Mouse (Mus musculus) heart, postnatal 25 days (tissue): Measurements from ENCODE around the gene Ldlrap1. TPM values are rescaled to one million over a fixed set of nuclear protein-coding genes. Genes with fewer than 3 reads are reported as not detected.

Experiments
- DNase-seq: peaks from one replicate; pipeline ENCODE4 v3.0.0; 2022; ENCODE audit warnings: low spot score
- intact Hi-C: fragments of 180-260 bp; cut with DNase I; formaldehyde crosslinking; loops from one replicate; pipeline ENCODE4 v1.15.1; 2025
- total RNA-seq, 2 experiments: library from RNA; stranded (reverse); gene quantifications; 2 replicates each; pipeline ENCODE4 v1.2.3; 2021

Gene Ldlrap1
- total RNA-seq, 2 experiments from 2014 or later = 14.1 to 15.5 TPM

DNA sequence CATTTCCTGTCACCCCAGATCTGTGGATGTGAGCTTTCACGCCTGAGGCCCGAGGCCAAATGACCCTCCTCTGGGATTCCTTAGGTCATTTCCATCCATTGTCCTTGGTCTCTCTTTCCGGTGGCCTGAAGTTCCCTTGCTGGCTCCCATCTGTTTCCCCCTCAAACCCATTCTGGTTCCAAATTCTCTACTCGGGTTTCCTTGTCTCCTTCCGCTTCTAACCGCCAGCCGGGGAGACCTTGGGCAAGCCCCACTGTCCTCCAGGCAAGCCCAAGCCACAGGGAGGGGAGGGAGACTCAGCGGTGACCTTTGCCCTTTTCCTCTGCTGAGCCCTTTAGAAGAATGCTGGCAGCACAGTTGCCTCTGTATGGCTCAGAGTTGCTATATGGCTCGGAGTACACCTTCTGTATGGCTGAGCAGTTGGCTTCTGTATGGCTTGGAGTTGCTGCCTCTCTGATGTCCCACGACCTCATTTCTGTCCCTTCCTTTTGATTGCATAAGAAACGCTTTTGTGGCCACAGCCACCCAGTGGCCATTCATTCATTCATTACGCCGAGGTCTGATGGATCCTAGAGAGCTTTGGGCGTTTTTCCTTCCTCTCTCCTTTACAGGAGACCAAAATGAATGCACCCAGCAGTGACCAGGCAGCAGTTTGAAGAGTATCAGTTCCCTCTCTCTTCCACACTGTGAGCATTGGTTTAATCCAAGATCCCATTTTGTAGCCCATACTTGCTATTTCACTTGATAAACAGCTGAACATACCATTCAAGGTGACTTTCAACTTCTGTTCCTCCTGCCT is 11.5 kb upstream of the Ldlrap1 start:
- intact Hi-C loops = no loop called here
- peak; percentile 65 for DNase-seq

DNA sequence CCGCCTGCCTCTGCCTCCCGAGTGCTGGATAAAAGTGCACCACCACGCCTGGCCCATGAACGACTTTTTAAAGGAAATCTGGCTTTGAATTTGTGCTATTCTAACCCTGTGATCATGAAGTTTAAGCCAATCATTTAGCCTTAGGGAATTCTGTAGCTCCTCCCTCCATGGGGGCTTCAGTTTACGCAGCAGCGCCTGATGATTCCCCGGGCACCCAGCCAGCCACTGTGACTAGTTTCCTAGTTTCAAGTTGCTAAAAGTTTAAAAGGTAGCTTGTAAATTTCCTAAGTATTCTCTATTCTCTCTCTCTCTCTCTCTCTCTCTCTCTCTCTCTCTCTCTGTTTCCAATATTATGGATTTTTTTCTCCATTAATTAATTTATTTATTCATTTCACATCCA is 8.4 kb upstream of the Ldlrap1 start:
- DNase-seq = no peak
- intact Hi-C loops = no loop called here

DNA sequence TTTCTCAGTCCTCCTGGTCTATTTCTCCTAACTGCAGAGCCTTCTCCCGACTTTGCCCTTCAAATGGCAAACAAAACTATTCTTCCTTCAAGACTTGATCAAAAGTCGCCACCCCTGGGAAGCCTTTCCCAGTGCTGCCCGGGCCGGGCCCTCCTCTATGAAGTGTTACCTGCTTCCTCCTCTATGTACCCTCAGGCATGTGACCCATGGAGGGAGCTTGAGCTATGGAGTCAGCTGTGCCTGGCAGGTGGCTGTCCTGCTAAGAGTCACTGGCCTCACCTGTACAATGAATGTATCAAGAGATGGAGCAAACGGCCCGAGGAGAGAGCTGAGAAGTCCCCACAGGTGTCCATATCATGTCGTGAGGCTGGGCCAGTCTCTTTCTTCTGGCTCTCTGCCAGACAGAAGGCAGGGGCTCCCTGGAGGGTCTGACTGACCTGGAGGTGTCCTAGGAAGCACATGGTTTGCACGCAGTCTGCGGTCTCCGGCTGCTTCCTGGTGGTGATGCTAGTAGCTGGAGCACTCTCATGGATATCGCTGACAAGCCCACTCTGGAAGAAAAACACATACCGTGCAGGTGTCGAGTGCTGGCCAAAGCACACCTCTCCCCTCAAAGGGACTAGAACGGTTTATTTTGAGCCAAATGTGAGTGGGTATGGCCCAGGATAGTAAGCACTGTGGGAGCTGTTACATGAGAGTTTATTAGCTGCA is 7.6 kb upstream of the Ldlrap1 start:
- no peak for DNase-seq
- intact Hi-C loops = no loop called here

DNA sequence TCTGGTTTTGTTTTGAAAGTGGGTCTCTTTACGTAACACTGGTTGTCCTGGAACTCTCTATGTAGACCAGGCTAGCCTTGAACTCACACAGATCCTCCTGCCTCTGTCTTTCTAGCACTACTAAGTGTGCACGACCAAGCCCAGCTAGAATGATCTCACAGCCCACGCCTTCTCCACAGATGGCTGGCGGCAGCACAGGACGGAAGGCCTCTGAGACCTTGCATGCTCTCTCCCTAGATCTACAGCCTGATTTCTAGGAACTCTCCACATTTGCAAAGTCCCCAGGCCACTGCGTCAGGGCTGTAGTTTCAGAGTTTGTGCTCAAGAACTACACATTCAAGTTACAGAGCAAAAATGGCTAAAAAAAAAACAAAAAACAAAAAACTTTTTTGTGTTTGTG is 6.3 kb upstream of the Ldlrap1 start:
- intact Hi-C loops = no loop called here
- DNase-seq = no peak

DNA sequence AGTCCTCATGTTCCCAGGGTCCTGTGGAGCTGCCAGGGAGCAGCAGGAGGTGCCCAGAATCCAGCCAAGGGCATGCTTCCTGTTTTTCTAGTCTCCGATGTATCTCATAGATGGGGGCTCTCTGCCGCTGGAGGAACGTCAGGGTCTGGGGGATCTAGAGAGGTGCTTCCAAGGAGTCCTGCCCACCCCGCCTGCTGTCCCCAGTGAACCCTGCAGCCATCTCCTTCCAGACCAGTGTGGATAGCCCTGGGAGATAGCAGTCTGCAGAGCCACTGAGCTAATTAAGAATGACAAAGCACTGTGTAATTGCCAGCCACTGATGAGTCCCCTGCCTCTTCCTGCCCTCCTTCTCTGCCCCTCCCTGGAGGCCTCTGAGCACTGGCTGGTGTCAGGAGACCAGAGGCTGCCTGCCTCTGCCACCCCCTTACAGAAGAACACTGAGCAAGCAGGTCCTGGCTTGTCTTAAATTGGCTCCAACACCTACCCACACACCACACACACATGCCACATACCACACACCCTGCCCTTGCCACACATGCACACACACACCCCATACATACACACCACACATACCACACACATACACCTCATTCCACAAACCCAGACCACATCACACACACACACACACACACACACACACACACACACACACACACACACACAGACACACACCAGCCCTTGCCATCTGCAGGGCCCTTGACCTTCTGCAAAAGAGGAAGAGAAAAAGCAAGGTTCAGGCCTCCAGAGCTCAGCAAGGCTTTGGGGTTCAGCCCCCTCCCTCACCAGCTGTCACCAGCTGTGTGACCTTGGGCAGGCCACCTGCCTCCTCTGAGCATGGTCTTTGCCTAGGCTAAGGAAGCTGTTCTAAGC is 5.2 kb upstream of the Ldlrap1 start:
- intact Hi-C loops = no loop called here
- DNase-seq = no peak

DNA sequence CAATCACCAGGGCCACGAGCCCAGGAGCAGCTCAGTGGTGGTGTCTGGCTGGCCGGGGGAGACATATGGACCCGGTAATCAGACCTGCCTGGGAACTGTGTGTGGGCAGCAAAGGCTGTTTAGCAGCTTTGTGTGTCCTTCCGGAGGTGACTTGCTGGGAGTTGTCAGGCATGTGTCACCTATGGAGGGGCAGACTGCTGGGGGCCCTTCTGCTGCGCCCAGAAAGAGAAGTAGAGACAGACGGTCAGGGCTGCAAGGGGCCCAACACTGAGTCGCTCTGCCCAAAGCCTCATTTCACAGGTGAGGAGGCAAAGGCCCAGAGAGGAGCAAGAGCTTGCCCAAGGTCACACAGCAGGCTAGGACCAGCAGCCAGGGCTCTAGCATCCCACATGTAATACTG is 2.1 kb upstream of the Ldlrap1 start:
- intact Hi-C loops = loop anchor here (5.0 kb wide), 1 partner anchor 68 kb away; the partner anchor contains the start of gene Man1c1
- DNase-seq = no peak

DNA sequence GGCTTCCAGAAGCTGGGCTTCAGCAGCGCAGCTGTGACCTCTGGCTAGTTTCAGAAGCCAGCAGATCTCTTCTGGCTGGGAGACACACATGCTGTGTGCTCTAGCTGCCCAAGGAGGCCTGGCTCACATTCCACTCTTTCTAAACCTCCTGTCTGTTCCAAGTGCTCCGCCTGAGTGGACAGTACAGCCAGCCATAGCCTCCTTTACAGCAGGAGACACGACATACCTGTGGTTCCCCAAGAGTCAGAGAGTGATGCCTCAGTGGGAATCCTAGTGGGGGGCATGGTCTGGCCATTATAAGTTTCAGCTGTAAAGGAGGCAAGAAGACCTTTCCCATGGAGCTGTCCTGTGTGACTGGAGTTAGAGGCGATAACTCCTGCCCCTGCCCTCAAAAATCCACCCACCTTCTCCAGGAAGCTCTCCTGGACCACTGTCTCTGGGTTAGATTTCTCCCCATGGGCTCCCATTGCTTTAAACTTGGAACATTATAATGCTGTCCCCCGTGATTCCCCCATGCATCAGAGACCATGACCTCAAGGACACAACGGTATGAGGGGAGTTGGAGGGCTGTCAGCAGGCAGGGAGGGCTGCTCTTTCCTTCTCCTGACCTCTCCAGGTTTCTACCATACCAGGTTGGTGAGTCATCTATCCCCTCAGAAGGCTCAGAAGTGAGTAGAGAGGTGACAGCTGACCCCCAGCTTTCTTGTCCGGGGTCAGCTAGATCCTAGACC is 1.4 kb upstream of the Ldlrap1 start:
- intact Hi-C loops = loop anchor here (5.0 kb wide), 1 partner anchor 67 kb away; the partner anchor contains the start of gene Man1c1
- no peak for DNase-seq

DNA sequence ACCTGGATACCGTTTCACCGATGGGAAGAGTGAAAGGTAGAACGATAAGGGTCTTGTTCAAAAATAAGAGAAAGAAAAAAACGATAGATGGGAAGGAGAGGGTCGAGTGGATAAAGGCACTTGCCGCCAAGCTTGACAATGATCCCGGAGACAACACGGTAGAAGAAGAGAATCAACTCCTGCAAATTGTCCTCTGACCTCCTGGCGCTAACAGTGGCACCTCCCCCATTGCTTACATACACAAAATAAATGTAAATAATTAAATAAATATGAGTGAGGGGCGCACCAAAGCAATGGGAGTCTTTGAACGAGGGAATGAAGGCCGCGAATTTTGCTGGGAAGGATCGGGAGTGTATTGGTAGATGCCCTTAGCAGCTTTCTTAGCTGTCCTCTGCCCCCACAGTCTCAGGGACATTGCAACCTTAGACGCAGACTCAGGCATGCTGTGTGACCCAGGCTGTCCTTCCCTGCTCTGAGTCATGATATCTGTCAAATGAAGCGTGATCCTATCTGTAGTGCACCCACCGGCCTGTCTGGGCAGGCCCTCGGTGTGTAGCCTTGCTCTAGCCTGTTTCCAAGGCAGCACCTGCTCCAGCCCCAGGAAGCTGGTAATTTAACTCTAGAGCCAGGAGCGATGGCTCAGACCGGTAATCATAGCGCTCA is 533 bp upstream of the Ldlrap1 start:
- intact Hi-C loops = loop anchor here (5.0 kb wide), 1 partner anchor 66 kb away; the partner anchor contains the start of gene Man1c1
- DNase-seq = no peak

DNA sequence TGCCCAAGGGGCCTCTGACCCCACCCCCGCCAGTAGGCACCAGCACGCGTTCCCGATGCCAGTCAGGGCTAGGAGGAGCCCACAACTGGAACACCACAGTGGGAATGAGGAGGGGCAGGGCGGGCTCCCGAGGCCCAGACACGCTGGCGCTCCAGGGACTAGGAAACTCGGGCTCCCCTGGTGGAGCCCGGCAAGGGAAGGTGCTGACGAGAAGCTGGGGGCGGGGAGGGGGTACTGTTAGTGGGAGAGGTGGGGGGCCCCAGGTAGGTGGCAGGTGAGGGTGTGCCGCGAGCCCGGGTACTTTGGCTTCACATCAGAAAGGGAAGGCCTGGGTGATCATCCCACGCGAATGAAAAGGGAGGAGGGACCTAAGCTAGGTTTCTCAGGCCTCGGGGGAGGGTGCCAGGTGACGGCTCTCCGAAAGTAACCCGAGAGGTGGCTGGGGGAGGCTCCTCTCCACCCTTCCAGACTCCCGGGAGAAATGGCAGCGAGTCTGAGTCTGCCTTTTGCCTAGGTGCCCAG is 859 bp downstream of the Ldlrap1 start:
- intact Hi-C loops = loop anchor here (5.0 kb wide), 1 partner anchor 65 kb away; the partner anchor contains the start of gene Man1c1
- no peak for DNase-seq

DNA sequence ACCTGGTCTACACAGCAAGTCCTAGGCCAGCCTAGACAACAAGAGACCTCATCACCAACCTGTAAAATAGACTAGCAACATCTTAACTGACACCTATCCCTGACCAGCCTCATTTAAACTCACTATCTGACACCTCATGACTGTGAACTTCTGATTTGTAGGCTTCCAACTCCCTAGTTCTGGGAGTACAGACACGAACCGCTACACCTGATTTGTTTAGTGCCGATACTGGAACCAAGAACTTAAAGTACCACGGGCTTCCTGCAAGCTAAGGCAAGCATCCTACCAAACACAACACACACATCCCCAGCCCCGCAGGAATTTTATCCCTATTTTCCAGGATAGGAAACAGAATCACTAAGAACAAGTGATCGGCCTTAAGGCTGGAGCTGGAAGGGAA is 1.5 kb downstream of the Ldlrap1 start:
- intact Hi-C loops = loop anchor here (5.0 kb wide), 1 partner anchor 64 kb away; the partner anchor contains the start of gene Man1c1
- no peak for DNase-seq

DNA sequence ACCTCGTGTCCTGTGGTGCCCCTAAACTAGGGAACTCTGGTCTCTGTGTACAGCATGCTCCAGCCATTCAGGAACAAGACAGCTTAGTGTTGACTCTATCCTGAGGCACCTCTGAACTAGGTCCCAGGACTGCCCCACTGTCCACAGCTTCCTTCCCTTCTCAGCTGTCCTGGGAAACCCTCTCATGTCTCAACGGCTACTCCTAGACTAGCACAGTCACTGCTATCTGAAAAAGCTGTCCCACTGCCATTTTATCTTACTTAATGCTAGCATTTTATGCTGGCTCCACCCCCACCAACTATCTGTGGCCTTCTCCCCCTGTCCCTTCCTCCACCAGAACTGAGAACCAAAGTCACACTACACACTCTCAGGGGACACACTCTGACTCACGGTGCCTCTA is 3.5 kb downstream of the Ldlrap1 start:
- intact Hi-C loops = no loop called here
- no peak for DNase-seq

DNA sequence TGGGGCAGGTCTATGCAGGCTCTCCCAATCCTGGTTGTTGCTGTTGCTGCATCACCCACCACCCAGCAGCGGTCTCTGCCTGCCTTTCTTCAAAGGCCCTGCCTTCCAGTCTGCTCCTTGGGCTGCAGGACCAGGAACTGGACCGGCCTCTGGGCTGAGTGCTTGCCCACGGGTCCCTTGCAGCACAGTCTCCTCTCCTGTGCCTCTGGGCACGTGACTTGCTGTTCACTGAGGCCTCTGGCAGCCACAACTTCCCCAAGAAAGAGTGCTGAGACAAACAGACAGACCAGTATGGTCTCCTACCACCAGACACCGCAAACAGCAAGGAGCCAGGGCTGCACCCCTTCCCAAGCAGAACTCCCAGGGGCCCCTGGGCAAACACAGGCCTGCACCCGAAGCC is 5.5 kb downstream of the Ldlrap1 start:
- no peak for DNase-seq
- intact Hi-C loops = no loop called here

DNA sequence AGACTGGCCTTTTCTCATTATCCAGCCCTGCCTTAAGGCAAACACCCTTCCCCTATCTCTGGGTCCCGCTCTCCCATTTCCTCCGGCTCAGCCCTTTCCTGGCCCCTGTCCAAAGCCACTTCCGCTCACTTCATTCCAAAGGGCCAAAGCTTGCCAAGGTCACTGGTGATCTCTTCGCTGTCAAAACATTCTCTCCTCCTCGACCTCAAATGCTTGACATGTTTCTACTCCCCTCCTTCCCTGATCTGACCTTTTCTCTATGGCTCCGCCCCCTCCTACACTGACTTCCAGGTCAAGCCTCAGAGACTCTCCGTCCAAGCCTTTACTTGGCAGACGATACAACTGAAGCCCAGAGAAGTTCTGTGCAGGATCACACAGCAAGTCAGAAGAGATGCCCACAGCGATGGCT is 7.0 kb downstream of the Ldlrap1 start:
- peak; percentile 73 for DNase-seq
- intact Hi-C loops = no loop called here

DNA sequence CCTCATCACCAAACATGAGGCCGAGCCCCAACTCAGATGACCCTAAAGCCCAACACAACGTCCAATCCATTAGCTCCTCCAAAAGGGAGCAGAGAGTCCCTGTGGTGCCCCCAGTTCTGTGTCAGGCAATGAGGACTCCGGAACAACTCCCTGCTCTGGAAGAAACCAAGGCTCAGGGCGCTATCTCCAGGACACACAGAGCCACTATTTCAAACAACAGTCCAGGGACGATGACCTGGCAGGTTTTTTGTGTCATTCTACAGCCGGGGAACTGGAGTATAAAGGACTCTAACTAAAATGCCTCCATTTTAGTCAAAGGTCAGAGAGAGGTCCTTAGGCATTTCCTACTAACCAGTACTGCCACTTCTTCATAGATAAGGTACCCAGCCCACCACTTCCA is 7.5 kb downstream of the Ldlrap1 start:
- DNase-seq = no peak
- intact Hi-C loops = no loop called here

DNA sequence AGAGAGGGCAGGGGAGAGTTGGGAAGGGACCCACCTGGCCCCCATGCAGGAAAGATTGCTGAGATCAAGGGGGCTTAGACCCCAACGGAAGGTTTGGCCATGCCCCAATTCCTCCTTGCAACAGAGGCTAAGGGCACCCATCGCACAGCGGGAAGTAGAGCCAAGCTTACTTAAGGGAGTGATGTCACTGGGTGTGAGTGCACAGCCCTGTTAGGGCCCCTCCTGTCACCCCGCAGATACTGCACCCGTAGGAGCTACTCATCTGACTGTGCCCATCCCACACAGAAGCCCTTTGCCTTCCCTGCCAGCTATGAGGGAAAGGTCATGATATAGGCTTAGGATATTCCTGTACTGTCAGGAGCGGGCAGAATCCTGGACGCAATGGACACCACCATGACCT is 8.3 kb downstream of the Ldlrap1 start:
- intact Hi-C loops = no loop called here
- no peak for DNase-seq

DNA sequence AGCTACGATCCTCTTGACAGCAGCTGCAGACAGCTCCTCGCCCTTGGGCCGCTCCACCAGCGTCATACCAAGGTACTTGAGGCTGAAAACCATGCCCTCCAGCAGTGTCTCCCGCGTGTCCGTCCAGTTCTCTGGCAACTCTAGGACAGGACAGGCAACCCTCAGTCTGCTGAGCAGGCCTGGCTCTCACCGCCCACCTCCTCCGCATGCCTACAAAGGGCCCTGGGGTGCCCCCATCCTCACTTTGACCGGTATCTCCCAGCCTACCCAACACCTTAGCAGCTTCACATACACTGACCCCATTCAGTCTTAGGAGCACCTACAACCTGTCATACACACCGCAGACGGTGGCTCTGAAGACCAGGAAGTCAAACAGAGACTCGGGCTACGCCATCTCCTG is 8.9 kb downstream of the Ldlrap1 start:
- intact Hi-C loops = no loop called here
- DNase-seq = no peak

DNA sequence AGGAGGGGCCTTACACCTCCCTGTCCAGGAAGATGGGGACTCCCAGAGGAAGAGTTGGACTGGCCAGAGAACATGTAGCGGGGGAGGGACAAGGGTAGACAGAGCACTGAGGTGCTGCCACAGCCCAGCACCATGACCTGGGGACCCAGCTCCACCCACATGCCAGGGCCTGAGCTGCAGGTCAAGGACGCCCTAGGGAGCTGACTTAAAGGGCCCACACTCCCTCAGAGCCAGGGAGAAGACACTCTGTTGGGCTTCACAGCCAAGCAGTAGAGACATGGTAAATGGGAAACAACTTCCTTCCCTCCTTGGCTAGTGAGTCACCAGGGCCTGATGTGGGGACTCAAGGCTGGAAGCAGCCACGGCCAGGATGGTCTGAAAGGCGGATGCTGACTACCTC is 9.5 kb downstream of the Ldlrap1 start:
- intact Hi-C loops = no loop called here
- no peak for DNase-seq

DNA sequence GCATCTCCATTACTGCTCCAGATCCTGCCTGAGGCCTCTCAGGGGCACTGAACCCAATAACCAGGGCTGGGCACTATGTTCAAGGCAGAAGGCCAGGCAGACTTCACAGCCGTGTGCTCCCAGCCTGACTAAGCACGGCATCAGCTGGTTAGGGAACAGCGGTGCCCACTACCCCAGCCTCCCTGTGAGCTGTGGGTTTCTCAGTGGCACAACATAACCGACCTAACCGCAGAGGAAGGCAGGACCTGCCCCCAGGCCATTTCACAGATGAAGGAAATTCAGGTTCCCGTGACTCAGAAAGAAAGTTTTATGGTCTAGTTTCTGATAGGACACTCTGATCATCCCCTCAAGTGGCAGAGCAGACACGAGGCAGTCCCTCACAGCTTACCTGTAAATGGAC is 10.9 kb downstream of the Ldlrap1 start:
- intact Hi-C loops = no loop called here
- no peak for DNase-seq

DNA sequence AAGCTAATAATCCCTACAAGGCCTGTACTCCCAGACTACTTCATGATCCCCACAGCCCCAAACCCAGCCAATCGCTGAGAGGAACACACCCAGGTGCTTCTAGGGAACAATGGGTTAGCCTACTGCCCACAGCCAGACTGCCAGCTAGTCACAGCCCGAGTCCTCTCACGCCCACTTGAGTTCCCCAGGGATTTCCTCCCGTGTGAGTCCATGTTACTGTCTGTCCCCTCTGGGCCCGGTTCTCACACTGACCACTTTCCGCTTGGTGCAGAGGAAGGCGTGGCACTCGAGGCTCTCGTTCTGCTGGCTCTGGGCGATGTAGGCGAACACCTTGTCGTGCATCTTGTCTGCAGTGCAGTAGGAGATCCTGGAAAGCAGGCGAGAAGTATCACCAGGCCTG is 12.9 kb downstream of the Ldlrap1 start:
- DNase-seq = no peak
- intact Hi-C loops = no loop called here
